Mouse (Mus musculus) kidney, adult 10 weeks (tissue): ENCODE results near the gene Gm20918. TPM values are rescaled to one million over a fixed set of nuclear protein-coding genes. Genes with fewer than 3 reads are reported as not detected.

ENCODE experiments used
- polyA plus RNA-seq: library from polyadenylated mRNA; stranded (reverse); fragments of 350-450 nt; fragmentation: Illumina TruSeq; extraction: RNeasy Lipid Tissue Mini Kit (QIAGEN cat#74804); gene quantifications from one replicate; pipeline ENCODE4 v1.2.3, GENCODE M21; 2014; ENCODE audit warnings: low read depth, low replicate concordance

The Gm20918 gene
- not detected for polyA plus RNA-seq

GRCm38 (mm10) chrY:5043637-5044036 lies at the start of gene Gm20918:
TSS of gene Gm20918 (plus strand) at chrY:5043937.

Other genes starting within 250 kb of the Gm20918 start
- gene Gm21820, start 205.5 kb downstream of the Gm20918 start, polyA plus RNA-seq, result not detected